ENCODE assay signal across 8 mouse cellular contexts in genomic region chr11:100969744-100970556, GRCm38 (mm10). TPM values are rescaled to one million over a fixed set of nuclear protein-coding genes. Genes with fewer than 3 reads are reported as not detected.
DNase-seq lines count a peak whose midpoint lies in the region; ATAC-seq lines count a peak whose summit lies in the region.

No protein-coding gene starts in this region.

- peak overlapping the region; percentile 99 for H3K9ac ChIP-seq in heart, embryonic 16.5 days (ENCODE audit: low read length)
- H3K9ac ChIP-seq in stomach, embryonic 16.5 days (ENCODE audit: low read length) = peak overlapping the region; percentile 90

- no peaks in the 10 kb centered on the region for H3K27me3 ChIP-seq in heart, embryonic 16.5 days (ENCODE audit: control insufficient read depth, insufficient read depth, low read length)
- H3K27me3 ChIP-seq in stomach, embryonic 16.5 days (ENCODE audit: control insufficient read depth, insufficient read depth, low read length) = 0 out of 2 replicates have a peak, but pooled peaks cover 4% of the 10 kb centered on the region

- H3K27ac ChIP-seq in heart, embryonic 16.5 days (ENCODE audit: low read length) = peak overlapping the region; percentile 98
- no peak overlapping the region for H3K27ac ChIP-seq in macrophage
- H3K27ac ChIP-seq in stomach, embryonic 16.5 days (ENCODE audit: low read length) = peak overlapping the region; percentile 97

- H3K4me1 ChIP-seq in heart, embryonic 16.5 days (ENCODE audit: control insufficient read depth, insufficient read depth, low read length) = peaks cover 36% of the 10 kb centered on the region
- peaks cover 51% of the 10 kb centered on the region for H3K4me1 ChIP-seq in stomach, embryonic 16.5 days (ENCODE audit: control insufficient read depth, insufficient read depth, low read length)

- peak overlapping the region; percentile 76 for H3K4me2 ChIP-seq in heart, embryonic 16.5 days (ENCODE audit: low read depth, low read length)
- H3K4me2 ChIP-seq in stomach, embryonic 16.5 days (ENCODE audit: low read depth, low read length) = peak overlapping the region; percentile 73

- peak overlapping the region; percentile 81 for H3K4me3 ChIP-seq in heart, embryonic 16.5 days (ENCODE audit: low read length)
- peak overlapping the region; percentile 22 for H3K4me3 ChIP-seq in macrophage (ENCODE audit: inconsistent target)
- peak overlapping the region; percentile 91 for H3K4me3 ChIP-seq in stomach, embryonic 16.5 days (replicated peaks; ENCODE audit: low read length)

- 0 out of 2 replicates have a peak, but pooled peaks have one; percentile 22 for ATAC-seq in erythroblast, adult 5-6 weeks (replicated peaks; ENCODE audit: low FRiP score, poor library complexity, severe bottlenecking)
- peak; percentile 53 for ATAC-seq in heart, embryonic 16.5 days (replicated peaks; ENCODE audit: extremely low read depth, insufficient read depth, low FRiP score)
- peak; percentile 78 for ATAC-seq in stomach, embryonic 16.5 days (ENCODE audit: insufficient read depth, low FRiP score)

- H3K79me2 ChIP-seq in macrophage (ENCODE audit: inconsistent target) = no peaks in the 10 kb centered on the region

- intact Hi-C loops in left cerebral cortex, postnatal 25 days (cut with DNase I) = no loop called here

- WGBS in heart, embryonic 16.5 days = under 1% methylated on average over 65 of the region's 65 CpGs
- WGBS in macrophage (ENCODE audit: missing documents) = 1% methylated on average over 65 of the region's 65 CpGs
- WGBS in stomach, embryonic 16.5 days = under 1% methylated on average over 65 of the region's 65 CpGs

- H3K9me3 ChIP-seq in heart, embryonic 16.5 days (replicated peaks; ENCODE audit: control insufficient read depth, low read length) = no peaks in the 10 kb centered on the region
- no peaks in the 10 kb centered on the region for H3K9me3 ChIP-seq in stomach, embryonic 16.5 days (replicated peaks; ENCODE audit: control insufficient read depth, low read length)

- peak; percentile 13 for DNase-seq in thymus, postnatal 0 days (ENCODE audit: low spot score)
- no peak for DNase-seq in thymus, postnatal 10 days (ENCODE audit: low spot score in 2 of 2)
- peak; percentile 67 for DNase-seq in kidney, postnatal 14 days
- DNase-seq in left cerebral cortex, postnatal 25 days (ENCODE audit: low spot score in 2 of 2) = no peak

- peaks cover 4% of the 10 kb centered on the region; the same call in 1 of the 2 replicates for H3K36me3 ChIP-seq in heart, embryonic 16.5 days (ENCODE audit: control insufficient read depth, insufficient read depth)
- H3K36me3 ChIP-seq in macrophage (ENCODE audit: inconsistent target) = no peaks in the 10 kb centered on the region
- no peaks in the 10 kb centered on the region for H3K36me3 ChIP-seq in stomach, embryonic 16.5 days (ENCODE audit: control insufficient read depth, insufficient read depth, low read length)

RNA-seq across cellular contexts. Expression of gene Cavin1, which starts 0.7 kb away (rescaled TPM):
- polyA plus RNA-seq in thymus, postnatal 0 days (2015; fragmentation: Nextera tagmentation; extraction: Ambion mirVana) = 61.0 and 64.2 TPM in 2 replicates
- 0.63 TPM in 1 of 2 replicates, not detected in the other for total RNA-seq in erythroblast, adult 5-6 weeks (2015; ENCODE audit: low replicate concordance)
- 1.1 TPM in 1 of 2 replicates, not detected in the other for total RNA-seq in erythroblast, adult 5-6 weeks (2017; ENCODE audit: low replicate concordance)
- polyA plus RNA-seq in heart, embryonic 16.5 days (2015; fragmentation: Nextera tagmentation; extraction: Ambion mirVana) = 428 and 460 TPM in 2 replicates
- total RNA-seq in macrophage (2018; cell fraction: chromatin; rRNA removed) = 10 to 100 TPM in 1 of 26 experiments, 1 to 10 TPM in 2, under 1 TPM in 10, not detected in 13; 0.19 to 28.7 (median 0.31) TPM
- total RNA-seq in macrophage (2018; cell fraction: cytosol; rRNA removed) = 1 to 10 TPM in 8 of 26 experiments, under 1 TPM in 16, not detected in 2; 0.06 to 2.1 (median 0.74) TPM
- 1 to 10 TPM in 2 of 26 experiments, under 1 TPM in 16, not detected in 8; 0.11 to 6.1 (median 0.50) TPM for total RNA-seq in macrophage (2018; cell fraction: nucleus; rRNA removed)
- 0.35 to 1.1 TPM (median 0.93 TPM) in 3 replicates for polyA plus RNA-seq in macrophage (2018)
- polyA plus RNA-seq in stomach, embryonic 16.5 days (2015; fragmentation: Nextera tagmentation; extraction: Ambion mirVana) = 381 and 403 TPM in 2 replicates
- total RNA-seq in left cerebral cortex, postnatal 25 days (2021) = 10 to 100 TPM; 16.6 to 18.0 TPM

RNA-seq across cellular contexts. Expression of gene Stat3, which starts 30.6 kb away (rescaled TPM):
- polyA plus RNA-seq in thymus, postnatal 0 days (2015; fragmentation: Nextera tagmentation; extraction: Ambion mirVana) = 79.7 and 84.2 TPM in 2 replicates
- total RNA-seq in erythroblast, adult 5-6 weeks (2015; ENCODE audit: low replicate concordance) = 16.7 and 43.4 TPM in 2 replicates
- total RNA-seq in erythroblast, adult 5-6 weeks (2017; ENCODE audit: low replicate concordance) = 37.8 and 51.4 TPM in 2 replicates
- 60.4 and 64.9 TPM in 2 replicates for polyA plus RNA-seq in heart, embryonic 16.5 days (2015; fragmentation: Nextera tagmentation; extraction: Ambion mirVana)
- 100 to 1,000 TPM; 112 to 644 (median 259) TPM for total RNA-seq in macrophage (2018; cell fraction: chromatin; rRNA removed)
- total RNA-seq in macrophage (2018; cell fraction: cytosol; rRNA removed) = 100 to 1,000 TPM in 6 of 26 experiments, 10 to 100 TPM in 20; 55.8 to 122 (median 79.2) TPM
- total RNA-seq in macrophage (2018; cell fraction: nucleus; rRNA removed) = 100 to 1,000 TPM in 22 of 26 experiments, 10 to 100 TPM in 4; 80.4 to 475 (median 153) TPM
- 44.1 to 73.6 TPM (median 66.6 TPM) in 3 replicates for polyA plus RNA-seq in macrophage (2018)
- polyA plus RNA-seq in stomach, embryonic 16.5 days (2015; fragmentation: Nextera tagmentation; extraction: Ambion mirVana) = 47.2 and 56.1 TPM in 2 replicates
- 10 to 100 TPM; 44.1 to 45.0 TPM for total RNA-seq in left cerebral cortex, postnatal 25 days (2021)

RNA-seq across cellular contexts. Expression of gene Atp6v0a1, which starts 39.3 kb away (rescaled TPM):
- polyA plus RNA-seq in thymus, postnatal 0 days (2015; fragmentation: Nextera tagmentation; extraction: Ambion mirVana) = 17.6 and 19.1 TPM in 2 replicates
- total RNA-seq in erythroblast, adult 5-6 weeks (2015; ENCODE audit: low replicate concordance) = 487 and 539 TPM in 2 replicates
- 528 and 748 TPM in 2 replicates for total RNA-seq in erythroblast, adult 5-6 weeks (2017; ENCODE audit: low replicate concordance)
- polyA plus RNA-seq in heart, embryonic 16.5 days (2015; fragmentation: Nextera tagmentation; extraction: Ambion mirVana) = 50.7 and 53.6 TPM in 2 replicates
- 1,000 to 10,000 TPM in 9 of 26 experiments, 100 to 1,000 TPM in 17; 293 to 1,463 (median 608) TPM for total RNA-seq in macrophage (2018; cell fraction: chromatin; rRNA removed)
- total RNA-seq in macrophage (2018; cell fraction: cytosol; rRNA removed) = 100 to 1,000 TPM; 133 to 452 (median 273) TPM
- 1,000 to 10,000 TPM in 2 of 26 experiments, 100 to 1,000 TPM in 24; 288 to 1,115 (median 481) TPM for total RNA-seq in macrophage (2018; cell fraction: nucleus; rRNA removed)
- 190 to 331 TPM (median 319 TPM) in 3 replicates for polyA plus RNA-seq in macrophage (2018)
- polyA plus RNA-seq in stomach, embryonic 16.5 days (2015; fragmentation: Nextera tagmentation; extraction: Ambion mirVana) = 47.8 and 50.5 TPM in 2 replicates
- 100 to 1,000 TPM; 465 to 475 TPM for total RNA-seq in left cerebral cortex, postnatal 25 days (2021)

Comparison
In these comparisons a context has a peak if more than half of its experiments do, and no peak if none do; other contexts are left out.
1. DNase-seq: peak in thymus, postnatal 0 days (single experiment) and kidney, postnatal 14 days (single experiment); none in thymus, postnatal 10 days (0 of 2) and left cerebral cortex, postnatal 25 days (0 of 2).
2. ATAC-seq: peak in every context shown above with its lines; median percentile 78 in stomach, embryonic 16.5 days; 53 in heart, embryonic 16.5 days; 22 in erythroblast, adult 5-6 weeks.
3. H3K4me3 ChIP-seq: peak in every context shown above with its lines; median percentile 91 in stomach, embryonic 16.5 days; 81 in heart, embryonic 16.5 days; 22 in macrophage.
4. RNA of gene Cavin1, which starts 0.7 kb away (polyA plus RNA-seq): 428 to 460 TPM in heart, embryonic 16.5 days, 381 to 403 TPM in stomach, embryonic 16.5 days and 61.0 to 64.2 TPM in thymus, postnatal 0 days; 0.35 to 1.1 TPM in macrophage; every median in the first group is over 10 times any median in the second.